Mouse (Mus musculus) ES-Bruce4 (cell line): ENCODE results near the gene Zbtb18. TPM values are rescaled to one million over a fixed set of nuclear protein-coding genes. Genes with fewer than 3 reads are reported as not detected.

Experiments
- H3K27ac ChIP-seq: 2 replicates; pipeline ENCODE4 v1.5.1; 2012; ENCODE audit warnings: low read length, inconsistent platforms; ENCODE audit not compliant: insufficient read depth
- H3K27me3 ChIP-seq: 2 replicates; pipeline ENCODE4 v1.6.1; 2012; ENCODE audit warnings: mild to moderate bottlenecking, low read length, inconsistent platforms; ENCODE audit not compliant: control insufficient read depth, poor library complexity, insufficient read depth, severe bottlenecking
- H3K36me3 ChIP-seq: 2 replicates; pipeline ENCODE4 v1.6.1; 2012; ENCODE audit warnings: inconsistent platforms, mild to moderate bottlenecking, low read length, moderate library complexity; ENCODE audit not compliant: control insufficient read depth, poor library complexity, insufficient read depth, severe bottlenecking
- H3K4me1 ChIP-seq: one replicate; pipeline ENCODE4 v1.8.1; 2011; ENCODE audit warnings: low read length; ENCODE audit not compliant: control insufficient read depth, insufficient read depth
- H3K4me3 ChIP-seq: 2 replicates; pipeline ENCODE4 v1.5.1; 2011; ENCODE audit warnings: low read depth, mild to moderate bottlenecking, low read length
- H3K9ac ChIP-seq: 2 replicates; pipeline ENCODE4 v1.6.1; 2012; ENCODE audit warnings: low read depth, mild to moderate bottlenecking, inconsistent platforms; ENCODE audit not compliant: poor library complexity, severe bottlenecking
- H3K9me3 ChIP-seq: replicated peaks from 2 replicates; pipeline ENCODE4 v1.6.1; 2012; ENCODE audit warnings: mild to moderate bottlenecking, low read length, inconsistent platforms; ENCODE audit not compliant: control insufficient read depth, poor library complexity, insufficient read depth, severe bottlenecking
- CTCF ChIP-seq: IDR thresholded peaks from one replicate; pipeline ENCODE4 v1.8.1; 2011; ENCODE audit warnings: low read depth, low read length
- EP300 ChIP-seq: IDR thresholded peaks from 2 replicates; pipeline ENCODE4 v1.6.1; 2011; ENCODE audit warnings: low read depth, low read length; ENCODE audit not compliant: insufficient read depth
- POLR2A ChIP-seq: IDR thresholded peaks from one replicate; pipeline ENCODE4 v1.8.1; 2011; ENCODE audit warnings: low read length; ENCODE audit not compliant: insufficient read depth
- polyA plus RNA-seq: library from polyadenylated mRNA; stranded (reverse); fragments of >200 nt; gene quantifications from 2 replicates; pipeline ENCODE4 v1.2.4, GENCODE M21; 2011; ENCODE audit warnings: low read depth; ENCODE audit not compliant: missing spikeins, insufficient read depth, insufficient read length

Gene Zbtb18
- polyA plus RNA-seq, 1 experiment: 21.3 TPM

GRCm38 (mm10) chr1:177454492-177454891, 12.3 kb downstream of the Zbtb18 start:
- no peak overlapping the region for H3K27ac ChIP-seq
- TF ChIP-seq POLR2A (no peak), CTCF (no peak), EP300 (no peak)
- no peaks in the 10 kb centered on the region for H3K4me1 ChIP-seq
- no peak overlapping the region for H3K4me3 ChIP-seq
- no peaks in the 10 kb centered on the region for H3K27me3 ChIP-seq
- H3K9ac ChIP-seq: no peak overlapping the region
- H3K9me3 ChIP-seq: no peaks in the 10 kb centered on the region
- H3K36me3 ChIP-seq: no peaks in the 10 kb centered on the region

GRCm38 (mm10) chr1:177455466-177455865, 13.3 kb downstream of the Zbtb18 start:
- Histone ChIP-seq H3K9me3 (no peaks in the 10 kb centered on the region), H3K27me3 (no peaks in the 10 kb centered on the region), H3K4me3 (no peak overlapping the region), H3K36me3 (no peaks in the 10 kb centered on the region), H3K27ac (no peak overlapping the region), H3K9ac (no peak overlapping the region), H3K4me1 (no peaks in the 10 kb centered on the region)
- TF ChIP-seq EP300: no peak

- no peak for TF ChIP-seq EP300
- no peak for TF ChIP-seq POLR2A
- no peak for TF ChIP-seq CTCF
- H3K27me3 ChIP-seq: peaks cover 3% of the 10 kb centered on the region; the same call in 1 of the 2 replicates
- no peaks in the 10 kb centered on the region for H3K9me3 ChIP-seq
- no peak overlapping the region for H3K27ac ChIP-seq
- H3K9ac ChIP-seq: no peak overlapping the region
- no peaks in the 10 kb centered on the region for H3K36me3 ChIP-seq
- no peak overlapping the region for H3K4me3 ChIP-seq
- H3K4me1 ChIP-seq: no peaks in the 10 kb centered on the region
Measured at GRCm38 (mm10) chr1:177456208-177456607, 14.1 kb downstream of the Zbtb18 start.

GRCm38 (mm10) chr1:177456772-177457171, 14.6 kb downstream of the Zbtb18 start:
- Histone ChIP-seq H3K36me3 (no peaks in the 10 kb centered on the region), H3K27me3 (peaks cover 4% of the 10 kb centered on the region; the same call in 1 of the 2 replicates), H3K4me1 (no peaks in the 10 kb centered on the region), H3K9ac (no peak overlapping the region), H3K27ac (no peak overlapping the region), H3K4me3 (no peak overlapping the region), H3K9me3 (no peaks in the 10 kb centered on the region)
- TF ChIP-seq POLR2A (no peak), EP300 (no peak), CTCF (no peak)

GRCm38 (mm10) chr1:177457981-177458380, 15.8 kb downstream of the Zbtb18 start:
- no peak overlapping the region for H3K27ac ChIP-seq
- H3K36me3 ChIP-seq: no peaks in the 10 kb centered on the region
- H3K4me1 ChIP-seq: no peaks in the 10 kb centered on the region
- H3K9ac ChIP-seq: no peak overlapping the region
- H3K27me3 ChIP-seq: peaks cover 4% of the 10 kb centered on the region; the same call in 1 of the 2 replicates
- H3K4me3 ChIP-seq: no peak overlapping the region
- no peaks in the 10 kb centered on the region for H3K9me3 ChIP-seq
- no peak for TF ChIP-seq EP300
- no peak for TF ChIP-seq CTCF
- no peak for TF ChIP-seq POLR2A

- no peak for TF ChIP-seq CTCF
- TF ChIP-seq POLR2A: no peak
- no peak for TF ChIP-seq EP300
- Histone ChIP-seq H3K4me1 (no peaks in the 10 kb centered on the region), H3K36me3 (no peaks in the 10 kb centered on the region), H3K27ac (no peak overlapping the region), H3K9me3 (no peaks in the 10 kb centered on the region), H3K4me3 (no peak overlapping the region), H3K27me3 (peaks cover 4% of the 10 kb centered on the region; the same call in 1 of the 2 replicates), H3K9ac (no peak overlapping the region)
Measured at GRCm38 (mm10) chr1:177458456-177459389, 16.6 kb downstream of the Zbtb18 start.
